Mouse (Mus musculus) embryo, embryonic 11 days (tissue): Measurements from ENCODE around the gene Plppr3.

Experiments
- DNase-seq: peaks from one replicate; pipeline ENCODE4 v3.0.0-alpha.2; 2015

Gene Plppr3

DNA sequence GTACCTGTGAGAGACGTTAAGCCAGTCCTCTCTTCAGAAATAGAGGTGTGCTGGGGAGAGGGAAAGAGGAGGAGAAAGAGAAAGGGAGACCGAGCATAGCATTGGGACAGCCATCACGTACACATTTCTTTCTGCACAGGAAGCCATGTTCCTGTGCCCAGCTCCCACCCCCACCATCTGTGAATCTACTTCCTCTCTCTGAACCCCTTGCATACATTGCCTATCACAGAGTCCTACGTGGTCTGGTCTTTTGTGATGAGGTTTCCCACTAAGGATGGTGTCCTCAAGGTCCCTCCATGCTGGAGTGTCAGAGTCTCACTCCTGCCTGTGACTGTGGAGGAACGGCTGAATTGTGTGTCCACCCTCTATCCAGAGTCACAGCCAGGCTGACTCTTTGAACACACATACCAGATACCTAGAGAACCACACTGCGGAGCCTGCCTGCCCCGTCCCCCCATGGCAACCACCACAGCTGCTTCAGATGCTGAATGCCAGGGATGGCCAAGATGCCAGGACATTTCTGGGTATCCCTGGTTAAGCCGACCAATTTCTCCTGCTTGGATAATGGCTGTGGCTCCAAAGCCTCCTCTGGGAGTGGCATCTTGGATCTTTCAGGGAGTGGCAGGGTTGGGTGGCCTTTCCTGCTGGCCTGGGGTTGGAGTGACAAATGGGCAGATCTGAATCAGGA lies 24.3 kb downstream of the Plppr3 start:
- no peak for DNase-seq

DNA sequence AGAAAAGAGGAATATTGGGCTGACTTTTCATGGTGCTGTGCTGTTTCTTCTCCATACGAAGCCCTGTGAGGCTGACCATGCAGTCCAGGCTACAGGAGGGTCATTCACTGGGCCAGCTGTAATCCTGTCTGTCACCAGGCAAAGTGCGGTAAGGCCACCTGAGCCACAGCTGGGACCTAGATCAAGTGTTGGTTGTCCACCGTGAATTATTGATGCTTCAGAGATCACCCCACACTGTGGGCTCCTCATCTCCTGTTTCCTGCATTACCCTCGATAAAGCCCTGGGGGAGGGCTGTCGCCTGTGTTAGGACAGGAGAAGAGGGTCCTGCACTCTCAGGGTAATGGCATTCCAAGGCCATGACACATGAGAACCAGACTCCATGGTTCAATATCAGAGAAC lies 27.9 kb downstream of the Plppr3 start:
- DNase-seq = no peak

DNA sequence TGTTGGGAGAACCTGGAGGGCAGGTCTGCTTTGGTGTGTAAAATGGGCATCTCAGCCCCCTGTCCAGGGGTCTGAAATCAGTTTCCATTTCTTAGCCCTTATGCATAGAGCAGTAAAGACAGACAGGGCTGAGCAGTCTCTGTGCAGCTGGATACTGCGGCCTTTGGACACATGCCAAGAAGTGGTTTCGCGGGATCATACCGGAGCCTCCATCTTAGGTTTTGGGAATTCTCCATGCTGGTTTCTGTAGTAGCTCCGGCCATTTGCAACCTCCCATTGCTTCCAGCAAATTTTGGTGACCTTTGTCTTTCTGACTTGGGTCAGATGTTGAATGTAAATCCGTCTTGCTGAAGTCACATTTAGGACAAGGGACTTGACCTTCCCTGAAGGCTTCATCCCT lies 31.0 kb downstream of the Plppr3 start:
- no peak for DNase-seq

DNA sequence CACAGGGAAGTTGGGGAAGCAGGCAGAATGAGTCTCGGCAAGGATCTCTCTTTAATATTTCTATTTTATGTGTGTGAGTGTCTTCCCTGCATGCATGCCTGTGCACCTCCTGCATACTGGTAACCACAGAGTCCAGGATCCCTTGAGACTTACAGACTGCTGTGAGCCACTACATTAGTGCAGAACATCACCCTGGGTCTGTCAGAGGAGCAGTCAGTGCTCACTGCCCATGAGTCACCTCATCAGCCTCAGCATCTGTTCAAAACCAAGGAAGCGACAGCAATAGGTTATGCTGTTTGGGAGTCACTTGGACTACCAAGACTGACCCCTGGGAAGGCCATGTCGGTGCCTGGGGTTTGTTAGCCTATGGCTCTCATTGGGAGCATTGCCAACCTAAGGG lies 32.1 kb downstream of the Plppr3 start:
- no peak for DNase-seq

DNA sequence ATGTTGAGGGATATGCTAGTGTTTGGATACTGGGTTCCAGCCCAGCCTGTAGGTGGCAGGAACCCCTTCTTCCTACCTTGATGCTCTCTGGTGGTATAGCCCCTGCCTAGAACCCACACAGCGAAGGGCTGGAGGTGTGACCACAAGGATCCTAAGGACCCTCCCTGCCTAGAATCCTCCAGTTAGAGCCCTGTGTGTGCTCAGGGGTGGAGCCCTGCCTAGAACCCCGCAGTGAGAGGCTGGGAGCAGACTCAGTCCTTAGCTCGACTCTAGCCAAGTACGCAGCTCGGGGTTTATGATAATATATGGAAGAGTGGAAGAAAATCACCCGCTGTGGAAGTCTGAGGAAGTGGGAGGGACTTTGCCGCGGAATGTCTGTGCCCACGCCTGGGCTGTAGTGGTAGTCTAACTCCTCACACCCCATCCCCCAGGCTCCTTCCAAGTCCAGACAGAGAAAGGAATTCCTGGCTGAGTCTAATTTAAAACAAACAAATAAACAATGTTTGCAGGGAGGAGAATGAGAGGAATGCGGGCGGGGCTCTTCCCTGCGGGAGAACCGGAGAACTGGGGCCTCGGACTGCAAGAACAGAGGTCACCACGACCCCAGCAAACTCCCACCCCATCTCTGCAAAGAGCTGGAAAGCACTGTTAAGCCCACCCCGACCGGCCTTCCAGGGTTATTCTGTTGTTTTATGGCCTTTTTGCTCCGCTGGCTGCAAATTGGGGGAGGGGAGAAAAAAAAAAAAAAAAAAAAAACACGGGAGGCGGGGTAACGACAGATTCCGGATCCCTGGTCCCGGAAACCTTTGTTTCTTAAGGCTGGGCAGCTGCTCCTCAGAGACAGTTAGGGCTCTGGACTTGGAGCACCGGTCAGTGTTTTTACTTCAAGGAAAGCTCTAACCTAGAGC lies 33.5 kb downstream of the Plppr3 start:
- DNase-seq = peak; percentile 84

DNA sequence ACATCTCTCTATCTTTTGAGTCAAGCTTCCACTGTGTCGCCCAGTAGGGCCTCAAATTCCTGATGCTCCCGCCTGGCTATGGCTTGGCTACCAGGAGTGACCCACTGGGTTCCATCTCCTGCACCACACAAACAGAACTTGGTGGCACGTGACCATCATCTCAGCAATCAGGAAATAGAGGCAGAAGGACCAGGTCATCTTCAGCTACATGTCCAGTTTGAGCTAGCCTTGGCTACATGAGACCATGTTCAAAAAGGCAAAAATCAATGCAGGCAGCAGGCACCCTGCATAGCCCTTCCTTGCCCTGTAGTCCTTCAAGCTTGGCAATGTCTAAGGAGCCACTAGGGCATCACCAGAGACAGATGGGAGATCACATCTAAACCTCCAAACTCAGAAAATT lies 34.3 kb downstream of the Plppr3 start:
- DNase-seq = no peak

DNA sequence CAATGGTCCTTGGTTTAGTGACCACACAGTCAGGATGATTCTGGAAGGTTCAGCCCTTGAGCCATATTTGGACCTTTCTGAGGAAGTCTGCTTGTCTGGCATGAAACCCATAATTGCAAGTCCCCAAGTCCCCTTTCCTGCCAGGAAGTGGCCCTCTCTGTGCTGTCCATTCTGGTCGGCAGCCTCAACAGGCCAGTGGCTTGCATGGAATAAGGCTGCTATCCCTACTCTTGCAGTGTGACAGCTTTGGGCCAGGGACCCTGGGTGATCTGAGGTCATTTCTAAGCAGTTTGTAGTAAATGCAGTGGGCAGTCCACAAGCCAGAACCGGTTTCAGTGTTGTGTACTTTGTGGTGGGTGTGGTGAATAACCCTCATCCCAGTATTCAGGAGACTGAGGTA lies 36.3 kb downstream of the Plppr3 start:
- DNase-seq = no peak

DNA sequence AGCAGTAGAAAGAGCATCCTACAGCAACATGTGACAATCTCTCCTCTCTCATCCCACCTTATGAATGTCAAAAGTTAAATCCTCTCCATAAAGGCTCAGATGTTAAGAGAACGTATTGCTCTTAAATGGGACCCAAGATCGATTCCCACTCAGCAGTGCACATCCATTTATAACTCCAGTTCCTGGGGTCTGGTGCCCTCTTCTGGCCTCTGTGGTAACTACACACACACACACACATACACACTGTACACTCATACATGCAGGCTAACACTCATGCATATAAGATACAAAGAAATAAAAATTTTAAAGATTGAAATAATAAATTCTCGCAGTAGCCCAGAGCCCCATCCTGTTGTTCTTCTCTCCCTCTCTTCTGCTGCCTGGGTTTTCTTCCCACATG lies 37.5 kb downstream of the Plppr3 start:
- no peak for DNase-seq

DNA sequence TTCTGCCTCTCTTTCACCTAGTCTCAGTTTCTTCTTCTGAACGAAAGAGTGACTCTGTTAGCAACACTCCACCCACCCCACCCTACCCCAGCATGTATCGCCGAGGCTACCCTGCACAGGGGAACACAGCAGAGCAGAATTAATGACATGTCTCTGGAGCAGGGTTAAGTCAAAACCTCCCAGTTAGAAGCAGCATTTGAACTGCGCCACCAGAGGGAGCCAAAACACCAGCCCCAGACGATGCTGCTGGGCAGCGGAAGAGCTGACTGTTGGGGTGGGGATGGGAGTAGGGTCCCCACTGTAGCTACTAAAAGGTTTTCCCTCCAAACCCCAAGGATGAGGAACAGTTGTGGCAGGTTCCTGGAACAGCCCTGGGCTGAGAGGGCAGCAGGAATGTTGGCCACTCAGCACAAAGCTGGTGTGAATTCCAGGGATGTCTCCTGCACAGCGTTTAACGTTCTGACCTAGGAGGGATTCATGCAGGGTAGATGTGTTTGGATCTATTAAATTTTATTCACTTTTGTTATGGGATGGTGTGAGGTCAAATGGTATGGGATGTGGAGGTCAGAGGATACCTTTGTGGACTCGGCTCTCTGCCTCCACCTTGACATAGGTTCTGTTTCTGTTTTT lies 39.5 kb downstream of the Plppr3 start:
- DNase-seq = peak; percentile 85

DNA sequence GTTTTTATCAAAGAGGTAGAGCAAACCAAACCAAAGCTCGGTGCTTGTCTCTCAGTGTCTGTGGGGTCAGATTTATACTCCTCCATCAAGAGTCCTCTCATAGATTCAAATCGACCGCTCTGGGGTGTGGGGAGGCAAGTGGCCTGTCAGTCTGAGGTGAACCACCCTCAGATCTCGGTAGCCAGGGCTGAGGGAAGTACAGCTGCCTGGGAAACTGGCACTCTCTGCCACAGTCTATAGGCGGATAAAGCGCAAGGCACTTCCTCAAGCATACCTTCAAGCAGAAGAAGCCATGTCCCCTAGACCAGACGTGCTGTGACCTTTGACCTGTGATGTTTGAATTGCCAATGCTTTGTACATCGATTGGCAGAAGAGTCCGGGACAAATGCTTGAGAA lies 41.6 kb downstream of the Plppr3 start:
- DNase-seq = no peak

DNA sequence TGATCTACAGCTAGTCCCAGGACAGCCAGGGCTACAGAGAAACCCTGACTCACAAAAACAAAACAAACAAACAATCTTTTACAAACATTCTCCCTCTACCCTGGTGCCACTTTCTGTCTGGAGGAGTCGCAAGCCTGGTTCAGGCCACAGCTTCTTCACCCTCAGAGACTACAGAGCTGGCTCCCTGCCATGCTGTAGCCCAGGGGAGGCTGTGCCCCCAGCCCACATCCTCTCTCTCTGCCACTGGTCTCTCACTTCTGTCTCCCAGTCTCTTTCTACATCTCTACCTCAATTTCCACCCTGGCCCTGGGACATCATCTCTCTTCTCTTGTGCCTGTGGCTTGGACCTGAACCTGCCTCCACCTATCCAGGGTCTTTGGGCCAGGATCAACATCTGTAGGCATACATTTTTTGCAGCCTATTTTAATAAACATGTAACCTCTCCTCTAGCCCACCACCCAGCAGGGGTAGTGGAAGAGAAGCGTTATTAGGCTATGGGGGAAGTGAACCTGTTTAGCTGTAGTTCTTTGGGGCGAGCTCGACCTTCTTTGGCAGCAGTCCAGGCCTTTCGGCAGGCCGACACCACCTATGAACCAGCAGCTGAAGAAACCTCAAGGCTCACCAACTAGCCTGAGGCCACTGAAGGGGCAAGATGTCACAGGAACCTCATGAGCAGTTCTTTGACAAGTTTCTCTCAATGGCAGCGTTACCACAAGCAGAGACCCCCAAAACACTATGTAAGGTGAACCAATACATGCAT lies 42.2 kb downstream of the Plppr3 start:
- DNase-seq = no peak

DNA sequence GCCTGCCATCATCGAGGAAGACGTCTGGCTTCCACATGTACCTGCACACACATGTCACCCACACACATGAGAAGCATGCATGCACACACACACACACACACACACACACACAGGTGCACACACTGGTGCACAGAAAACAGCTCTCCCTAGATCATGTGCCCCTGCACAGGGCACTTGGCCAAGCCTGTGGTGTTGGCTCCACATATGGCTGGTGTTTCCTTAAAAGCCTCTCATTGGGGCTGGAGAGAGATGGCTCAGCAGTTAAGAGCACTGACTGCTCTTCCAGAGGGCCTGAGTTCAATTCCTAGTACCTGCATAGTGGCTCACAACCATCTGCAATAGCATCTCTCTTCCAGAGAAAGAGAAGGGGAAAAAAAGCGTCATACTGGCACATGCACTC lies 42.9 kb downstream of the Plppr3 start:
- no peak for DNase-seq

DNA sequence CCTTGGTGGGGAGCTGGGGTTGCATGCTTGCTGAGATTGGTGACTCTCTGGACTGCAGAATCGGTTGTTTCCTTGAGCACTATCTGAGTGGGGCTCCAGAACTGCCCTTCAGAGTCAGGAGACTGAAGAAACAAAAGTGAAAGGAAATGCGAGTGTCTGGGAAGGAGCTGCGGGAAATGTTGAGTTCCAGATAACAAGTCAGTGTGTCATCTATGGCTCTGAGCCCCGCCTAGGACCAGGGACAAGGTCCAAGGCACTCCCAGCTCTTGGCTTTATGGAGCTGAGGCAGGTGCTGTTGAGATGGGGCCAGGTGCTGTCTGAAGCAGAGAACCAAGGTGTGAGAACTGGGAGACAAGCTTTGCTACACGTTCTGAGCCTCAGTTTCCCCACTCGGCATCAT lies 50.0 kb downstream of the Plppr3 start:
- no peak for DNase-seq

DNA sequence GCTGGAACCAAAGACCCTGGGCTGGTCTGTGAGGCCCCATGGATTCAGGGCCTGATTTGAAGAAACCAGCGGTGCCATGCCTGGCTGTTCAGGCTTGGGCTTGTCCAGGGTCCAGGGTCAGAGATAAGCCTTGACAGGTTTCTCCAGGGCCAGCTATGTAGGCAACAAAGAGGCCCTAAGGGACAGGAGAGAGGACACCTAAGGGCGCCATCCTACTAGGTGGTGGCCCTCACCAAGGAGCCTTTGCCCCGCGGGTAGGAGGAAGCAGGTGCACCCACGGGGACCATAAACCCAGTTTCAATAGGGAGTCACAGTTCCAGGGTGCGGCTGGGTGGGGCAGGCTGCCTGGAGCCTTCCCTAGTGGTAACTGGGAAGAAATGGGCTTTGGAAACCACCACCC lies 51.4 kb downstream of the Plppr3 start:
- DNase-seq = no peak

DNA sequence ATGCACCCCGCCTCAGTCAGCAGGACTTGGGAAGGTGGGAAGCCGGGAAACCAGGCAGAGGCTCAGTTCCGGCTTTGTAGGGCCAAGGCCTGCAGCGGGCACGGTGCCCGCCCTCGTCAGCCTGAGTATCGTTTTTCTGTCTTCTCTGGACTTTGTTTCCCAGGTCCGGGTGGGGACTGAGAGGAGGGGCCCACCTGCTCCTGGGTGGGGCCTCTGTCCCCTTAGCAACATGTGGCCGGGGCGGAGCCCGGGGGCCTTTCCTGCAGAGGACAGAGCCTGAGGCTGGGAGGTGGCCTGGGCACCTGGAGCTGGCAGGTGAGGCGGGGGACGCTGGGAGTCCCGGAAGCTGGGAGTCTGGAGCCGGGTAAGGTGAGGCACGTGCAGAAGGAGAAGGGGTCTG lies 52.1 kb downstream of the Plppr3 start:
- no peak for DNase-seq

DNA sequence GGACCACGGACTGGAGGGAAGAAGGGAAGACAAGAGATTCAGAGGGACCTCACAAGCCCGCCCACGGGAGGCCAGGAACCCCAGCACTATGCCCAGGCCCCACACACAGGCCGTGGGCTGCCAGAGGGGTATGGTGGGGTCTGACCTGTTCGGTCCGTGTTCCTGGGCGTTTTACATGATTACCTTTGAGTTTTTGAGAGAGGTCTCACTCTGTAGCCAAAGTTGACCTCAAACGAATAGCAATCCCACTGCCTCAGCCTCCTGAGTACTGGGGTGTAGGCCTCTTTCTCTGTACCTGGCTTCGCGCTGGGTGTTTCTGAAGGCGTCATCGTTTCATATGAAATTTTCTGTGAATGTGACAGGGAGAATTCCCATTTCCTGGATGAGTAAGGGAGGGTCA lies 52.7 kb downstream of the Plppr3 start:
- DNase-seq = no peak

DNA sequence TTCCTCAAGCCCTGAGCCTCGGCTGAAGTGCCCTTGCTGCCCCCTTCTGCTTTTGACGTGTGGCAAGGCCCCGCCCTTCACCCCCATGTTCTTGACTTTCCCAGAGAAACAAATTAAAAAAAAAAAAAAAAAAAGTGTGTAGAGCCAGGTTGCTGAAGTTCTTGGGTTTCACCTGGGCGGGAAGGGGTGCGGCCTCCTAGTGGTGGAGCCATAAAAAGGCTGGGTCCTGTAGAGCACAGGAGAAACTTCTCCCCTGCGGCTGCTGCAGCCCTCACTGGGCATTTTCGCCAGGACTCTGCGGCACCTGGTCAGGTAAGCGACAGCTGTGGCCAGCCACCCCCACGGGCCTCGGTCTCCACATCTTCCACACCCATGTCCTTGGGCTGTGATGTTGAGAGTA lies 53.7 kb downstream of the Plppr3 start, which contains the start of gene Misp:
TSS of gene Misp (plus strand) at position 208 of the 400 bp plus-strand sequence.
- no peak for DNase-seq

DNA sequence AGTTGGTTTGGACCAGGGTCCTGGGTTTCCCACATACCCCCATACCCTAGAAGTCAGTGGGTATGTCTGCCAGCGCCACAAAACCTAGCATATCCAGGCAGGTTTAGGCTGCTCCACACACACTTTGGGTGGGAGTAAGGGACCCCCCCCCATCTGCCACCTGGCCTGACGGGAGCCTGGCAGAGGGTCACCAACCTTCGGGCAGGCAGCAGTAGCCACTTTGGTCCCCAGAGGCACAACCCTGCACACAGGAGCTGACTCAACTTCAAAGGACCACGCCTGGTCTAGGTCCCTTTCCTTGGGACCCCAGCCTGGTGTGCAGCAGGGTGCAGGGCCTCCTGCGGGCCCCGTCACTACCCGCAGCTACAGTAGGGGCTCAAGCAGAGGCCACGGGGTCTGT lies 54.2 kb downstream of the Plppr3 start:
- no peak for DNase-seq

DNA sequence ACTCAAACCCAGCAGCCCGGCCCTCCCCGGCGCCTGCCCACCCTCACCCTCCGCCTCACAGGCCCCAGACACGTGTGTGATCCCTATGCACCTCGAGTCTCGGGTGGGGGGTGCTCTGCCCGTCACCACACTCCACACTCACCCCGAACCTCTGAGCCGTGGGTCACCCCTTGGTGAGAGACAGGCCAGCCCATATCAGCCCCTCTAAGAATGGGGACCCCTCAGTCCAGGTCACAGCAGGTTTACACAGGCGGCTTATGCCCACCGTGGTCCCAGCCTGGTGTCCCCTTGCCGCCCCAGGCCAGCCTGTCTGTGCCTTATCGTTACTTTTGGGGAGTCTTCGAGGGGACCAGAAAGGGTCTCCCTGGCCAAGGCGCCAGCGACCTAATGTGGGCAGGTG lies 54.8 kb downstream of the Plppr3 start:
- no peak for DNase-seq

DNA sequence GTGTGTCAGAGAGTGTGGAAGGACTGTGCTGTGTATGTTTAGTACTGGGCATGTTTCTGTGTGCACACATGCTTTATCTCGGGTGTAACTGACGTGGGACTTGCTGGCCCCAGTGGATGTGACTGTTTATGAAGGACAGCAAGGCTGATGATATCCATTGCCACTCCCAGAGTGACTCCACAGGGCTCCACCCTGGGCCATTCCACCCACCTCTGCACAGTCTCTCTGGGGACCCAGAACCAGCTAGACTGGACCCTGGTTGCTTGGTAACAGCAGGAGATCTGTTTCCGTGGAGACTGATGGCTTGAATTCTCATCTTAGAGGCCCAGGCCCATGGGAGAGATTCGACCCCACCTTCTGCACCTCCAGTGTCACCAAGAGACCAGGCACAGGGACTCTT lies 56.2 kb downstream of the Plppr3 start:
- no peak for DNase-seq

DNA sequence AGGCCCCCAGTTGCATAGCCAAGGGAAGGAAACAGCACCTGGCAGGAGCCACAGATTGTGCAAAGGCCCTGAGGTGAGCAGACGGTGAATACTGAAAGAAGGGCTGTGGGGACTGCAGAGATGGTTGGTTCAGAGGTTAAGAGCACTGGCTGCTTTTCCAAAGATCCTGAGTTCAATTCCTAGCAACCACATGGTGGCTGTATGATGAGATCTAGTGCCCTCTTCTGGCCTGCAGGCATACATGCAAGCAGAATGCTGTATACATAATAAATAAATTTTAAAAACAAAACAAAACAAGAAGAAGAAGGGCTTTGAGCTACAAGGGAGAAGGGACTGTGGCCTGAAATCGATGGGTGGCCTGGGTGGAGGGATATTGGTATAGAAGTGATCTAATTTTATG lies 57.3 kb downstream of the Plppr3 start:
- no peak for DNase-seq

DNA sequence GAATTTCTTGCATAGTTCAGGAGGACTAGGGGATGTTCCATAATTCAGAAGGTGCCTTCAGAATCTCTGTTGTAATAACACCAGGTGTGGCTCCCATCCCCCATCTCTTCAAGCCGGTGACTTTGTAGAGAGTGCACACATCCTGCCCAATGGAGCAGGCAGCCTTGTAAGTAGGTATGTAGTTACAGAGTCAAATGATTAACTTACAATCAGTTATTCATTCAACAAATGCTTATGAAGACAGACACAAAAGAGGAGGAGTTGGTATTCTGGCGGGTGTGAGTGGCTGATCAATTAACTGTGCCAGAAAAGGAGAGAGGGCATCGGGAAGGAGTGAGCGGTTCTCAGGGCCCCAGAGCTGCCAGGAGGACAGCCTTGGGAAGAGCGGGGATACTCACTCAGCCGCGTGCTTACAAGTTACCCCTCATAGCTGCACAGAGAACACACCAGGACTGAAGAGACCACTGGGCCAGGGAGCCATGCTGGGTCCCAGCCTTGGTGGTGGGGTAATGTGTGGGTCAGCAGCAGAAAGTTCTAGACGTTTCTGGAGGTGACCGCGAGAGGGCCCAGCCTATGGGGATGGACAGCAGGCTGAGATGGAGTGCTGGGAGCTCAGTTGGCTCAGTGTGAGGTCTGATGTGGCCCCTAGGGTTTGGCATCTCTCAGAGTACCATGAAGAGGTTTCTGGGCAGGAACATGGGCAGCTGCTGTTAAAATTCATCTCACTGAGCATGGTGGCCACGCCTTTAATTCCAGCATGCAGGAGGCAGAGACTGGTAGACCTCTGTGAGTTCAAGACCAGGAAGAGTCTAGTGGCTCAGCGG lies 58.6 kb downstream of the Plppr3 start:
- DNase-seq = no peak
